In the genomic region with DNA sequence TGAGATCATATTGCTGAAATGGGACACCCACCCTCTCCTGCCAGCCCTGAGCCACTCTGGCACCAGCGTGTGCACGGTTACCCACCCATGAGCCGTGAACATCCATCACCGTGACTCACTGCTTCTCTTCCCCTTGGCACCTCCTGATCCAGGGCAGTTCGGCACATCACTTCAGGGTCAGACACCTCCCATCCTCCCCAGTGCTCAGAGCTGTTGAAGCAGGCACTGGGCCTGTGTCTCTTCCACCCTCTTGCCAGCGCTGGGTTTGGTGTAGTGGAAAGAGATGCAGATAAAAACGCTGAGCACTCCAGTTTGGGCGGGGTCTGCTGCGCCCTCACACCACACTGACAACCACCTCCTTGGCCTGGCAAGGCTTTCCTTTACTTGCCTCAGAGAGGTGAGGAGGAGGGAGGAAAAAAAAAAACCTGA, we compare ENCODE assay signal across 9 mouse cellular contexts.
DNase-seq lines count a peak whose midpoint lies in the region; ATAC-seq lines count a peak whose summit lies in the region.
"Had no signal": no experiment of that assay in that cellular context is flagged by ENCODE, and none has a peak within 500 bp of the region (broad histone marks: within the 10 kb centered on the region; RNA-seq: fewer than 3 reads in every experiment).

No protein-coding gene starts in this region.

- H3K36me3 ChIP-seq in hindbrain, embryonic 10.5 days: no peaks in the 10 kb centered on the region
- no peaks in the 10 kb centered on the region for H3K36me3 ChIP-seq in hindbrain, embryonic 11.5 days (ENCODE audit: control insufficient read depth, insufficient read depth, low read length)
- H3K36me3 ChIP-seq in hindbrain, embryonic 14.5 days (replicated peaks; ENCODE audit: control insufficient read depth, insufficient read depth): no peaks in the 10 kb centered on the region
- H3K36me3 ChIP-seq in intestine, embryonic 15.5 days: no peaks in the 10 kb centered on the region
- H3K36me3 ChIP-seq: midbrain, embryonic 13.5 days had no signal

- 90% methylated on average over 9 of the region's 9 CpGs for WGBS in hindbrain, embryonic 10.5 days
- 84% methylated on average over 9 of the region's 9 CpGs for WGBS in hindbrain, embryonic 11.5 days
- 84% methylated on average over 9 of the region's 9 CpGs for WGBS in hindbrain, embryonic 14.5 days
- WGBS in intestine, embryonic 15.5 days: 74% methylated on average over 9 of the region's 9 CpGs

- H3K27me3 ChIP-seq in hindbrain, embryonic 10.5 days (ENCODE audit: insufficient read depth, poor library complexity, severe bottlenecking): no peaks in the 10 kb centered on the region
- no peaks in the 10 kb centered on the region for H3K27me3 ChIP-seq in hindbrain, embryonic 11.5 days (ENCODE audit: control insufficient read depth, insufficient read depth, low read length)
- H3K27me3 ChIP-seq in hindbrain, embryonic 14.5 days (ENCODE audit: control insufficient read depth, insufficient read depth, low read length): no peaks in the 10 kb centered on the region
- H3K27me3 ChIP-seq in intestine, embryonic 15.5 days (replicated peaks): no peaks in the 10 kb centered on the region
- H3K27me3 ChIP-seq: midbrain, embryonic 13.5 days had no signal

- H3K4me1 ChIP-seq in hindbrain, embryonic 10.5 days (replicated peaks): peaks cover 59% of the 10 kb centered on the region
- peaks cover 3% of the 10 kb centered on the region; the same call in 1 of the 2 replicates for H3K4me1 ChIP-seq in hindbrain, embryonic 11.5 days (replicated peaks; ENCODE audit: control insufficient read depth, insufficient read depth, low read length)
- peaks cover 9% of the 10 kb centered on the region for H3K4me1 ChIP-seq in hindbrain, embryonic 14.5 days (replicated peaks; ENCODE audit: control insufficient read depth, insufficient read depth, low read length)
- peaks cover 16% of the 10 kb centered on the region; the same call in 1 of the 2 replicates for H3K4me1 ChIP-seq in intestine, embryonic 15.5 days (replicated peaks)

- H3K9me3 ChIP-seq in hindbrain, embryonic 10.5 days: no peaks in the 10 kb centered on the region
- no peaks in the 10 kb centered on the region for H3K9me3 ChIP-seq in hindbrain, embryonic 11.5 days (ENCODE audit: control insufficient read depth, low read length)
- H3K9me3 ChIP-seq in hindbrain, embryonic 14.5 days (ENCODE audit: control insufficient read depth, low read length): no peaks in the 10 kb centered on the region
- no peaks in the 10 kb centered on the region for H3K9me3 ChIP-seq in intestine, embryonic 15.5 days
- H3K9me3 ChIP-seq: midbrain, embryonic 13.5 days had no signal

- no peak for ATAC-seq in hindbrain, embryonic 11.5 days (ENCODE audit: low FRiP score)
- ATAC-seq in hindbrain, embryonic 14.5 days (ENCODE audit: low FRiP score): no peak
- ATAC-seq in intestine, embryonic 15.5 days: no peak
- ATAC-seq: midbrain, embryonic 13.5 days had no signal

- DNase-seq in hindbrain, embryonic 10.5 days (ENCODE audit: low spot score): no peak
- DNase-seq in hindbrain, embryonic 11.5 days (ENCODE audit: low spot score): no peak
- DNase-seq in right cerebral cortex, adult 18-20 months: peak; percentile 65
- DNase-seq in right cerebral cortex, postnatal 36 days (ENCODE audit: low spot score in 2 of 2): no peak
- DNase-seq in hindbrain, embryonic 14.5 days (ENCODE audit: low spot score): no peak
- DNase-seq in frontal cortex, postnatal 14 days (ENCODE audit: low spot score in 2 of 2): no peak

- H3K27ac ChIP-seq in hindbrain, embryonic 10.5 days: peak overlapping the region; percentile 59
- H3K27ac ChIP-seq in hindbrain, embryonic 11.5 days (ENCODE audit: low read depth, low read length): no peak overlapping the region
- H3K27ac ChIP-seq in hindbrain, embryonic 14.5 days: peak overlapping the region; percentile 38; the same call in 1 of the 2 replicates
- H3K27ac ChIP-seq in intestine, embryonic 15.5 days: no peak overlapping the region
- H3K27ac ChIP-seq: liver, embryonic 14.5 days; midbrain, embryonic 13.5 days had no signal

- H3K4me3 ChIP-seq in hindbrain, embryonic 10.5 days: no peak overlapping the region
- no peak overlapping the region for H3K4me3 ChIP-seq in hindbrain, embryonic 11.5 days (ENCODE audit: low read depth, low read length)
- no peak overlapping the region for H3K4me3 ChIP-seq in hindbrain, embryonic 14.5 days (replicated peaks; ENCODE audit: low read length)
- no peak overlapping the region for H3K4me3 ChIP-seq in intestine, embryonic 15.5 days (replicated peaks)
- H3K4me3 ChIP-seq: midbrain, embryonic 13.5 days had no signal

- no peak overlapping the region for H3K9ac ChIP-seq in hindbrain, embryonic 11.5 days (ENCODE audit: low read depth, low read length)
- no peak overlapping the region for H3K9ac ChIP-seq in hindbrain, embryonic 14.5 days
- H3K9ac ChIP-seq in intestine, embryonic 15.5 days: no peak overlapping the region
- H3K9ac ChIP-seq: liver, embryonic 14.5 days; midbrain, embryonic 13.5 days had no signal

- no peak overlapping the region for H3K4me2 ChIP-seq in hindbrain, embryonic 11.5 days (replicated peaks; ENCODE audit: low read depth, low read length)
- no peak overlapping the region for H3K4me2 ChIP-seq in hindbrain, embryonic 14.5 days (replicated peaks)
- H3K4me2 ChIP-seq in intestine, embryonic 15.5 days (replicated peaks): no peak overlapping the region
- H3K4me2 ChIP-seq: midbrain, embryonic 13.5 days had no signal

Comparison
In these comparisons a context has a peak if more than half of its experiments do, and no peak if none do; other contexts are left out.
1. H3K27ac ChIP-seq: peak in hindbrain, embryonic 10.5 days (single experiment) and hindbrain, embryonic 14.5 days (single experiment); none in hindbrain, embryonic 11.5 days (single experiment) and intestine, embryonic 15.5 days (single experiment).